Mouse (Mus musculus) heart, adult 2 months (tissue): ENCODE results near the gene Rpl22l1.
A peak's percentile ranks its signal among the peaks of the same experiment; 100 is the strongest.

Experiments
- CTCF ChIP-seq: fragments of 200-600 bp; IDR thresholded peaks from 2 replicates; pipeline ENCODE4 v1.8.1; 2022; ENCODE audit warnings: antibody characterized with exemption, mild to moderate bottlenecking, moderate library complexity
- EP300 ChIP-seq: fragments of 200-500 bp; IDR thresholded peaks from 2 replicates; pipeline ENCODE4 v1.6.1; 2011; ENCODE audit warnings: low read depth, low read length, control low read depth; ENCODE audit not compliant: insufficient read depth
- POLR2A ChIP-seq: fragments of 200-500 bp; IDR thresholded peaks from 2 replicates; pipeline ENCODE4 v1.6.1; 2011; ENCODE audit warnings: mild to moderate bottlenecking, low read depth, low read length, control low read depth; ENCODE audit not compliant: insufficient read depth

GRCm38 (mm10) chr3:28805301-28806097 is at the start of gene Rpl22l1:
- TF ChIP-seq POLR2A (peak; percentile 99), CTCF (no peak), EP300 (peak; percentile 74; the same call in 1 of the 2 replicates)
